Mouse (Mus musculus) ES-E14 (cell line): ENCODE measurements around the gene Zfp446. TPM values are rescaled to one million over a fixed set of nuclear protein-coding genes. Genes with fewer than 3 reads are reported as not detected.
A peak's percentile ranks its signal among the peaks of the same experiment; 100 is the strongest.

Experiments
- DNase-seq: peaks from one replicate; pipeline ENCODE4 v3.0.0-alpha.2; 2013; ENCODE audit warnings: low read depth, low spot score
- H3K27ac ChIP-seq: 2 replicates; pipeline ENCODE4 v1.5.1; 2012; ENCODE audit warnings: low read depth, mild to moderate bottlenecking, low read length, moderate library complexity, mixed read lengths; ENCODE audit not compliant: poor library complexity, insufficient read depth, severe bottlenecking
- H3K36me3 ChIP-seq: 2 replicates; pipeline ENCODE4 v1.6.1; 2012; ENCODE audit warnings: mild to moderate bottlenecking, low read length, moderate library complexity, mixed read lengths; ENCODE audit not compliant: control insufficient read depth, poor library complexity, insufficient read depth, severe bottlenecking
- H3K4me1 ChIP-seq, 2 experiments: fragments of 150-350 bp in 1 of 2; sonication (generic) in 1 of 2; 2 replicates each; pipeline ENCODE4 v1.6.1; 2012; ENCODE audit warnings: low read length in 2 of 2, mild to moderate bottlenecking in 1 of 2, mixed read lengths in 1 of 2; ENCODE audit not compliant: control insufficient read depth in 2 of 2, insufficient read depth in 2 of 2, poor library complexity in 1 of 2
- H3K4me3 ChIP-seq, 2 experiments: fragments of 150-350 bp in 1 of 2; sonication (generic) in 1 of 2; 2 replicates each; pipeline ENCODE4 v1.5.1; 2012; ENCODE audit warnings: low read length in 2 of 2, low read depth in 1 of 2, mild to moderate bottlenecking in 1 of 2, mixed read lengths in 1 of 2; ENCODE audit not compliant: insufficient read depth in 1 of 2, poor library complexity in 1 of 2, severe bottlenecking in 1 of 2
- H3K9ac ChIP-seq: 2 replicates; pipeline ENCODE4 v1.6.1; 2012; ENCODE audit warnings: low read depth, mild to moderate bottlenecking, low read length, mixed read lengths; ENCODE audit not compliant: poor library complexity, insufficient read depth, severe bottlenecking
- H3K9me3 ChIP-seq: fragments of 150-350 bp; sonication (generic); 2 replicates; pipeline ENCODE4 v1.6.1; 2012; ENCODE audit warnings: low read depth, mild to moderate bottlenecking, low read length; ENCODE audit not compliant: control insufficient read depth, insufficient read depth
- CHD2 ChIP-seq: IDR thresholded peaks from 2 replicates; pipeline ENCODE4 v1.6.1; 2014; ENCODE audit warnings: mild to moderate bottlenecking, low read depth, low read length, inconsistent platforms
- HCFC1 ChIP-seq: IDR thresholded peaks from 2 replicates; pipeline ENCODE4 v1.6.1; 2012; ENCODE audit warnings: low read length, inconsistent platforms, borderline replicate concordance; ENCODE audit not compliant: insufficient read depth
- MAFK ChIP-seq: IDR thresholded peaks from 2 replicates; pipeline ENCODE4 v1.6.1; 2014; ENCODE audit warnings: mild to moderate bottlenecking, low read depth, low read length, inconsistent platforms; ENCODE audit not compliant: insufficient read depth
- ZC3H11A ChIP-seq: IDR thresholded peaks from 2 replicates; pipeline ENCODE4 v1.6.1; 2012; ENCODE audit warnings: low read depth, mild to moderate bottlenecking, inconsistent platforms, low read length, borderline replicate concordance
- ZNF384 ChIP-seq: IDR thresholded peaks from 2 replicates; pipeline ENCODE4 v1.6.1; 2012; ENCODE audit warnings: low read depth, low read length, inconsistent platforms
- in situ Hi-C, 2 experiments: fragments of 600-800 bp; cut with MboI; formaldehyde crosslinking; loops; one replicate each; pipeline ENCODE4 v1.15.1; 2025; ENCODE audit warnings: low sequenced_read_pairs in 2 of 2, inconsistent platforms in 1 of 2; ENCODE audit not compliant: unreplicated experiment in 2 of 2
- total RNA-seq: library from RNA; depleted of rRNA; stranded (reverse); fragments of 300-350 nt; gene quantifications from 2 replicates; pipeline ENCODE4 v1.2.3, GENCODE M21; 2012

The Zfp446 gene
- total RNA-seq, 1 experiment = 6.4 TPM

GRCm38 (mm10) chr7:12943488-12943887 lies 34.2 kb upstream of the Zfp446 start:
- H3K9me3 ChIP-seq = no peaks in the 10 kb centered on the region
- H3K4me3 ChIP-seq = no peak overlapping the region
- no peak overlapping the region for H3K27ac ChIP-seq
- H3K4me1 ChIP-seq = no peaks in the 10 kb centered on the region
- in situ Hi-C loops = no loop called here
- H3K9ac ChIP-seq = no peak overlapping the region
- TF ChIP-seq ZC3H11A (peak; percentile 60; the same call in 1 of the 2 replicates), MAFK (no peak)
- no peak for DNase-seq
- H3K36me3 ChIP-seq = no peaks in the 10 kb centered on the region

GRCm38 (mm10) chr7:12949032-12949871 lies 28.4 kb upstream of the Zfp446 start:
- Histone ChIP-seq H3K27ac (peak overlapping the region; percentile 78), H3K9me3 (no peaks in the 10 kb centered on the region), H3K36me3 (no peaks in the 10 kb centered on the region), H3K4me1 (peaks cover 0 to 3% of the 10 kb centered on the region in 2 experiments; a peak in 1 of 4 replicates), H3K9ac (peak overlapping the region; percentile 95), H3K4me3 (peak overlapping the region; percentile 71 to 77)
- DNase-seq = peak; percentile 96
- no peak for TF ChIP-seq ZC3H11A
- in situ Hi-C loops = no loop called here

GRCm38 (mm10) chr7:12949872-12950229 lies 27.8 kb upstream of the Zfp446 start:
- peak overlapping the region; percentile 95 for H3K9ac ChIP-seq
- peaks cover 0 to 3% of the 10 kb centered on the region in 2 experiments; a peak in 1 of 4 replicates for H3K4me1 ChIP-seq
- TF ChIP-seq MAFK (no peak), CHD2 (no peak)
- in situ Hi-C loops = no loop called here
- H3K27ac ChIP-seq = peak overlapping the region; percentile 55
- no peaks in the 10 kb centered on the region for H3K9me3 ChIP-seq
- no peak for DNase-seq
- H3K4me3 ChIP-seq = peak overlapping the region; percentile 71 to 77
- no peaks in the 10 kb centered on the region for H3K36me3 ChIP-seq

GRCm38 (mm10) chr7:12954896-12955295 lies 22.8 kb upstream of the Zfp446 start:
- TF ChIP-seq ZC3H11A = no peak
- TF ChIP-seq HCFC1 = no peak
- no peak for TF ChIP-seq ZNF384
- no peak for TF ChIP-seq CHD2
- TF ChIP-seq MAFK = no peak
- peaks cover 0 to 7% of the 10 kb centered on the region in 2 experiments; a peak in 2 of 4 replicates for H3K4me1 ChIP-seq
- no peaks in the 10 kb centered on the region for H3K36me3 ChIP-seq
- no peak overlapping the region for H3K9ac ChIP-seq
- H3K9me3 ChIP-seq = no peaks in the 10 kb centered on the region
- H3K27ac ChIP-seq = no peak overlapping the region
- DNase-seq = no peak
- no peak overlapping the region for H3K4me3 ChIP-seq
- in situ Hi-C loops = no loop called here

GRCm38 (mm10) chr7:12957511-12957910 lies 20.1 kb upstream of the Zfp446 start:
- peaks cover 2 to 4% of the 10 kb centered on the region in 2 experiments; a peak in 2 of 4 replicates for H3K4me1 ChIP-seq
- H3K9me3 ChIP-seq = no peaks in the 10 kb centered on the region
- H3K36me3 ChIP-seq = no peaks in the 10 kb centered on the region
- in situ Hi-C loops = no loop called here
- H3K4me3 ChIP-seq = no peak overlapping the region
- DNase-seq = no peak
- H3K27ac ChIP-seq = no peak overlapping the region
- no peak for TF ChIP-seq MAFK
- no peak for TF ChIP-seq HCFC1
- TF ChIP-seq ZNF384 = no peak
- no peak for TF ChIP-seq ZC3H11A
- no peak for TF ChIP-seq CHD2
- H3K9ac ChIP-seq = no peak overlapping the region
